Comparison of ENCODE assay signal across 8 mouse cellular contexts in the genomic region with DNA sequence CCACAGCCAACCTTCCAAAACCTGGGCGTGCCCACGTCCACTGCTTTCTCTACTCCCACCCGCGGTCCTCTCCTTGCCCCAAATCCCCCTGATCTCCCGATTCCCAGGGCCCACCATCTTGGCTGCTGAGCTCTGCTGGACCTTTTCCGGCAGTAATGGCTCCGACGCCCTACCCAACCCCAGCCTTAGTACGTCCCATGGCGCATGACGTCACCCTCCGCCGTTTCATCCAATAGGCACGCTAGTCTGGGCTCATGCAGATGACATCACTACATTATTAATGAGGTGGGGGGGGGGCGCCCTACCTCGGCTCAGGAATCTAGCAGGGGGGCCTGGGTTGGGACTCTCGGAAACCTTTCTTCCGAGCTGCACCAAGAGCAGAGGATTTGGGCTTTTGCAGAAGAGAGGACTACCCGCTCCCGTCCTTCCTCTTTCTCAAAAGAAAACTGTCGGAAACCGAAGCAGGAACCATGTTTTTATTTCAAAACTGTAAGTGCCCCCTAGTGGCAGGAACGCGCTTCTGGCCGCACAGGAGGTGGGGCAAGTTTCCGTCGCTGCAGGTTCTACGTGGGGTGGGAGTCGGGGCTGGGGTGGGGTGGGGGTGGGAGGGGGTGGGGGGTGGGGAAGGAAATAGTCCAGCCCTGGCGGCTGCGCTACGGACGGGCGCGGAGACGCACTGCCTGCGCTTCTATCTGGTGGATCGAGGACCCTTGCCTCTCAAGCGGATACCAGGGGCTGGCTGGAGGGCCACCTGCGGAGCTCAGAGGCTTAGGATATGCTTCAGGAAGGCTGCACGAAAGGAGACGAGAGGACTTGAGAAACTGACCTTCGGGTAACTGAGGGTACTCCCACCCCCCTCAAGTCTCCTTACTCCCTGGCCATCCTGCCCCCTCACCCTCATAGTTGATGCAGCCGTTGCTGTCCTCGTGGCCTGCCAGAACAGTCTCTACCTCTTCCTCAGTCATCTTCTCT. TPM values are rescaled to one million over a fixed set of nuclear protein-coding genes. Genes with fewer than 3 reads are reported as not detected.
DNase-seq lines count a peak whose midpoint lies in the region; ATAC-seq and TF ChIP-seq lines count a peak whose summit lies in the region.

Gene Myl6 (minus strand): TSS at position 451 of the 972 bp plus-strand sequence.

- H3K4me1 ChIP-seq in hindbrain, postnatal 0 days (ENCODE audit: insufficient read depth, low read length), result peaks cover 20% of the 10 kb centered on the region

- peak within 1 kb of the TSS; percentile 98 for H3K4me3 ChIP-seq in gastrocnemius, adult 2 months
- H3K4me3 ChIP-seq in hindbrain, postnatal 0 days (ENCODE audit: low read length), result peak within 1 kb of the TSS; percentile 59
- H3K4me3 ChIP-seq in left cerebral cortex, adult 2 months, result peak within 1 kb of the TSS; percentile 66

- no peaks in the 10 kb centered on the region for H3K27me3 ChIP-seq in hindbrain, postnatal 0 days (ENCODE audit: insufficient read depth, low read length)

- peak within 1 kb of the TSS; percentile 75 for H3K9ac ChIP-seq in hindbrain, postnatal 0 days (replicated peaks; ENCODE audit: low read length)

- peak within 1 kb of the TSS; percentile 71 for H3K4me2 ChIP-seq in hindbrain, postnatal 0 days (ENCODE audit: low read depth, low read length)

- peak; percentile 71 for ATAC-seq in common myeloid progenitor, adult 5-6 weeks (replicated peaks; ENCODE audit: low read depth, poor library complexity, severe bottlenecking)
- peak; percentile 94 for ATAC-seq in hindbrain, postnatal 0 days
- ATAC-seq in megakaryocyte, adult 5-6 weeks (ENCODE audit: poor library complexity, severe bottlenecking), result peak; percentile 68

- WGBS in hindbrain, postnatal 0 days, result under 1% methylated on average over 45 of the region's 45 CpGs

- no peaks in the 10 kb centered on the region for H3K9me3 ChIP-seq in hindbrain, postnatal 0 days (ENCODE audit: low read length)

- TF ChIP-seq CTCF in gastrocnemius, adult 2 months (IDR thresholded peaks at IDR 0.05), result peak; percentile 75
- peak; percentile 79 for TF ChIP-seq CTCF in hindbrain, postnatal 0 days (IDR thresholded peaks at IDR 0.05; ENCODE audit: low read depth)
- TF ChIP-seq CTCF in left cerebral cortex, adult 2 months (IDR thresholded peaks at IDR 0.05), result peak; percentile 72

- peaks cover 14% of the 10 kb centered on the region; the same call in 1 of the 2 replicates for H3K36me3 ChIP-seq in hindbrain, postnatal 0 days (ENCODE audit: insufficient read depth, low read length)

- DNase-seq in ZHBTc4 (ENCODE audit: low read depth, low spot score), result peak; percentile 99
- DNase-seq in gastrocnemius, adult 2 months, result peak; percentile 99
- peak; percentile 99 for DNase-seq in hindbrain, postnatal 0 days (ENCODE audit: low spot score)
- peak; percentile 96 to 97 for DNase-seq in left cerebral cortex, adult 2 months (ENCODE audit: extremely low spot score in 1 of 2, low spot score in 2 of 2)
- peak; percentile 98 to 99 for DNase-seq in right cerebral cortex, adult 2 months (ENCODE audit: low spot score in 2 of 2)
- peak; percentile 99 for DNase-seq in urinary bladder, postnatal 14 days (ENCODE audit: low spot score)

- intact Hi-C loops in gastrocnemius, adult 2 months (cut with DNase I), result loop anchor here (2.0 to 5.0 kb wide), 2 partner anchors 33 kb away; partner anchors contain the start of gene Esyt1
- intact Hi-C loops in left cerebral cortex, adult 2 months (cut with DNase I), result loop anchor here (2.0 kb wide), 2 partner anchors 33 to 53 kb away; partner anchors contain the start of gene Zc3h10

- peak within 1 kb of the TSS; percentile 100 for H3K27ac ChIP-seq in gastrocnemius, adult 2 months
- H3K27ac ChIP-seq in hindbrain, postnatal 0 days, result peak within 1 kb of the TSS; percentile 91
- H3K27ac ChIP-seq in left cerebral cortex, adult 2 months, result peak within 1 kb of the TSS; percentile 96

RNA-seq across cellular contexts. Expression of gene Myl6, which starts in this region (rescaled TPM):
- total RNA-seq in common myeloid progenitor, adult 5-6 weeks (2017), result 1,004 and 1,124 TPM in 2 replicates
- total RNA-seq in gastrocnemius, adult 2 months (2021), result 100 to 1,000 TPM; 171 to 179 TPM
- 565 and 585 TPM in 2 replicates for total RNA-seq in hindbrain, postnatal 0 days (2014; rRNA removed)
- polyA plus RNA-seq in hindbrain, postnatal 0 days (2015; fragmentation: Nextera tagmentation; extraction: Ambion mirVana), result 1,081 and 1,089 TPM in 2 replicates
- 100 to 1,000 TPM; 555 to 562 TPM for total RNA-seq in left cerebral cortex, adult 2 months (2021)
- 1,624 and 1,690 TPM in 2 replicates for total RNA-seq in megakaryocyte, adult 5-6 weeks (2015)
- total RNA-seq in megakaryocyte, adult 5-6 weeks (2017), result 1,921 and 2,467 TPM in 2 replicates

Comparison
In these comparisons a context has a peak if more than half of its experiments do, and no peak if none do; other contexts are left out.
1. Peak in every context shown above with its lines: DNase-seq, ATAC-seq, H3K4me3 ChIP-seq and H3K27ac ChIP-seq.